Mouse (Mus musculus): ENCODE measurements around the gene Pfn1. TPM values are rescaled to one million over a fixed set of nuclear protein-coding genes. Genes with fewer than 3 reads are reported as not detected.

The Pfn1 gene
- total RNA-seq (2012; rRNA removed): 474 and 732 TPM in 2 replicates

DNA sequence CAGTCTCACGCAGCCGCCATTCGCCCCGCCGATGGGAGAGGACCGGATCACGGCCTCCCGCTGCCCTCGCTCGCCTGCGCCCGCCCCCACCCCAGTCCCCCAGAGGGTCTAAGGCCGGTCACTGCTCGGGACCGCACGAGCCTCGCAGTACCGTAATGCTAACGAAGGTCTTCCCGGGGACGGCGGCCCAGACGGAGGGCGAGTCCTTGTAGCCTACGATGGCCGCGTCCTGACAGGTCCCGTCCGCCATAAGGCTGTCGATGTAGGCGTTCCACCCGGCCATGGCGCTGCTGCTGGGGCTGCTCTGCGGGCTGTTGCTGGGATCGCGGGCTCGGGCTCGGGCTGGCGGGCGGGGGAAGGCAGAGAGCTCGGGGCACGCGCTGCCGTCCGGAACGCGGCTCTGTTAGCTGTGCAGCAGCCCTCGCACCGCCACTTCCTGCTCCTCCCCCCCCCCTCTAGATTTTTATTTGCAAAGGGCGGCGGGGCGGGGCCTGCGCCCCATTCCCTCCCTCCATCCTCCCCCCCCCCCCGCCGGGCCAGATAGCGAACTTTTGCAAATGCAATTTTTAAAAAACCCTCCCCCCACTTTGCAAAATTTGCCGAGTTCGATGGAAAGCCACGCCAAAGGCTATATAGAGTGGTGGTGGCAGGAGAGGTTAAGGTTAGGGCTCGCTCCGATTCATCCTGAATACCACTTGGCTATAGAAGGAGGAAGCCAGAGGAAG is at the start of gene Pfn1:
Gene Pfn1 (minus strand): TSS at position 447 of the 725 bp plus-strand sequence.
- H3K4me1 ChIP-seq (ENCODE audit: control insufficient read depth in 2 of 2, insufficient read depth in 2 of 2, low read length in 2 of 2, poor library complexity in 1 of 2): peaks cover 8 to 23% of the 10 kb centered on the region in 2 experiments; a peak in 3 of 4 replicates
- in situ Hi-C loops (cut with MboI; ENCODE audit: low sequenced_read_pairs in 2 of 2, unreplicated experiment in 2 of 2): no loop called here
- peak; percentile 47 for DNase-seq (ENCODE audit: low read depth, low spot score)

DNA sequence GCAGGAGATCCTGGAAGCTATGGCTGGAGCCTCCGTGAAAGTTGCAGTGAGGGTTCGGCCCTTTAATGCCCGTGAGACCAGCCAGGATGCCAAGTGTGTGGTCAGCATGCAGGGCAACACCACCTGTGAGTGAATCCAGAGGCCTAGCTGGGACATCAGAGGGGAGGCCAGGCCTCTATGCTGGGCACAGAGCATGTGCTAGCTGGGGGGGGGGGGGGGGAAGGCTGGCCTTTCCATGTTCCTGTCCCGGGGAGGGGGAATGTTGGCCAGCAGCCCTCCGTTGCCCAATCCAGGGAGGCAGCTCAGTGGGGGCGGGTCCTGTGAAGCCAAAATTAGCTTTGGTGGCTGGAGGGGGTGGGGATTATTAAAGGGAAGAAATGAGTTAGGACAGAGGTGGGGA is 48.3 kb upstream of the Pfn1 start:
- Histone ChIP-seq H3K4me3 (ENCODE audit: insufficient read depth in 1 of 2, low read depth in 1 of 2, low read length in 2 of 2, poor library complexity in 1 of 2, severe bottlenecking in 1 of 2) (no peak overlapping the region), H3K9ac (ENCODE audit: insufficient read depth, low read depth, low read length, poor library complexity, severe bottlenecking) (no peak overlapping the region), H3K27ac (ENCODE audit: insufficient read depth, low read depth, low read length, poor library complexity, severe bottlenecking) (no peak overlapping the region), H3K36me3 (ENCODE audit: control insufficient read depth, insufficient read depth, low read length, poor library complexity, severe bottlenecking) (peaks cover 32% of the 10 kb centered on the region), H3K9me3 (ENCODE audit: control insufficient read depth, insufficient read depth, low read depth, low read length) (no peaks in the 10 kb centered on the region), H3K4me1 (ENCODE audit: control insufficient read depth in 2 of 2, insufficient read depth in 2 of 2, low read length in 2 of 2, poor library complexity in 1 of 2) (peaks cover 0 to 14% of the 10 kb centered on the region in 2 experiments; a peak in 2 of 4 replicates)
- TF ChIP-seq MAFK (IDR thresholded peaks at IDR 0.05; ENCODE audit: insufficient read depth, low read depth, low read length) (no peak), ZC3H11A (IDR thresholded peaks at IDR 0.05; ENCODE audit: borderline replicate concordance, low read depth, low read length) (no peak)
- no peak for DNase-seq (ENCODE audit: low read depth, low spot score)
- in situ Hi-C loops (cut with MboI; ENCODE audit: low sequenced_read_pairs in 2 of 2, unreplicated experiment in 2 of 2): no loop called here

More for the DNA sequence above, at the start of gene Pfn1:
- no peak for TF ChIP-seq ZC3H11A (IDR thresholded peaks at IDR 0.05; ENCODE audit: borderline replicate concordance, low read depth, low read length)
- TF ChIP-seq CHD2 (IDR thresholded peaks at IDR 0.05; ENCODE audit: low read depth, low read length): no peak
- no peak for TF ChIP-seq MAFK (IDR thresholded peaks at IDR 0.05; ENCODE audit: insufficient read depth, low read depth, low read length)
- no peak for TF ChIP-seq ZNF384 (IDR thresholded peaks at IDR 0.05; ENCODE audit: low read depth, low read length)
- no peak for TF ChIP-seq HCFC1 (IDR thresholded peaks at IDR 0.05; ENCODE audit: borderline replicate concordance, insufficient read depth, low read length)
- Histone ChIP-seq H3K27ac (ENCODE audit: insufficient read depth, low read depth, low read length, poor library complexity, severe bottlenecking) (peak within 1 kb of the TSS; percentile 98), H3K36me3 (ENCODE audit: control insufficient read depth, insufficient read depth, low read length, poor library complexity, severe bottlenecking) (peaks cover 40% of the 10 kb centered on the region), H3K9me3 (ENCODE audit: control insufficient read depth, insufficient read depth, low read depth, low read length) (no peaks in the 10 kb centered on the region), H3K4me3 (ENCODE audit: insufficient read depth in 1 of 2, low read depth in 1 of 2, low read length in 2 of 2, poor library complexity in 1 of 2, severe bottlenecking in 1 of 2) (peak within 1 kb of the TSS; percentile 89 to 98), H3K9ac (ENCODE audit: insufficient read depth, low read depth, low read length, poor library complexity, severe bottlenecking) (peak within 1 kb of the TSS; percentile 99)

DNA sequence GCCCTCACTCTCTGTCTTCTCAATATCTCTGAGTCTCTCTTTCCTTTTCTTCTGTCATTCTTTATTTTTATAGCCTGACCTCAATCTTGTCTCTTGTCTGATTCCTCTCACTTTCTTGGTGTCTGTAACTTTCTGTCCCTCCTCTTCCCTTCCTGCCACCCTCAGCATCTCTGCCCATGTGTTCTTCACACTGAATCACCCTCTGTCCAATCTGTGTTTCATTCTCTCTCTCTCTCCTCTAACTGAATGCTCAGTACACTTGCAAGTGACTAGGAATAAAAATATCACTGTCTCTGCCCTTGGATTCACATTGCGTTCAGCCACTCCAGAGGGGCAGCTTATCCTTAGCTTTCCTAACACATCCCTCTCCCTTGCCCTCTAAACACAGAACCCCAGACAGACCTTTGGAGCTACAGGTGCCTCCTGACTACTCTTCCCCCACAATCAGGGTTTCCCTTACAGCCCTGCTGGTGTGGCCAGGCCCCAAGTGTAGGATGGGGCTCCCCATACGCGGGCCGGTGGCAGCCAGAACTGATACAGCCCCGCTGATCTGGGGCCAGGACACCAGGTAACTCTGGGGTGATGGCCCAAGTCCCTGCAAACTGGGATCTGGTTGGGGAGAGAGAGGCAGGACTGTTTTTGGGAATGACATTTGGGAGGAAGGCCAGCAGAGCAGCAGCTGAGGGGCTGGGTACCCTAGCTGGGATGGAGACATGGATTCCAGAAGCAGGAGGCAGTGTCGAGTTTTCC is 47.7 kb upstream of the Pfn1 start:
- no peak for DNase-seq (ENCODE audit: low read depth, low spot score)
- H3K9me3 ChIP-seq (ENCODE audit: control insufficient read depth, insufficient read depth, low read depth, low read length): no peaks in the 10 kb centered on the region
- peaks cover 0 to 14% of the 10 kb centered on the region in 2 experiments; a peak in 2 of 4 replicates for H3K4me1 ChIP-seq (ENCODE audit: control insufficient read depth in 2 of 2, insufficient read depth in 2 of 2, low read length in 2 of 2, poor library complexity in 1 of 2)
- H3K9ac ChIP-seq (ENCODE audit: insufficient read depth, low read depth, low read length, poor library complexity, severe bottlenecking): no peak overlapping the region
- no peak overlapping the region for H3K4me3 ChIP-seq (ENCODE audit: insufficient read depth in 1 of 2, low read depth in 1 of 2, low read length in 2 of 2, poor library complexity in 1 of 2, severe bottlenecking in 1 of 2)
- no peak overlapping the region for H3K27ac ChIP-seq (ENCODE audit: insufficient read depth, low read depth, low read length, poor library complexity, severe bottlenecking)
- peaks cover 30% of the 10 kb centered on the region for H3K36me3 ChIP-seq (ENCODE audit: control insufficient read depth, insufficient read depth, low read length, poor library complexity, severe bottlenecking)
- no peak for TF ChIP-seq ZC3H11A (IDR thresholded peaks at IDR 0.05; ENCODE audit: borderline replicate concordance, low read depth, low read length)
- no peak for TF ChIP-seq ZNF384 (IDR thresholded peaks at IDR 0.05; ENCODE audit: low read depth, low read length)
- TF ChIP-seq CHD2 (IDR thresholded peaks at IDR 0.05; ENCODE audit: low read depth, low read length): no peak
- TF ChIP-seq HCFC1 (IDR thresholded peaks at IDR 0.05; ENCODE audit: borderline replicate concordance, insufficient read depth, low read length): no peak
- no peak for TF ChIP-seq MAFK (IDR thresholded peaks at IDR 0.05; ENCODE audit: insufficient read depth, low read depth, low read length)
- in situ Hi-C loops (cut with MboI; ENCODE audit: low sequenced_read_pairs in 2 of 2, unreplicated experiment in 2 of 2): no loop called here

DNA sequence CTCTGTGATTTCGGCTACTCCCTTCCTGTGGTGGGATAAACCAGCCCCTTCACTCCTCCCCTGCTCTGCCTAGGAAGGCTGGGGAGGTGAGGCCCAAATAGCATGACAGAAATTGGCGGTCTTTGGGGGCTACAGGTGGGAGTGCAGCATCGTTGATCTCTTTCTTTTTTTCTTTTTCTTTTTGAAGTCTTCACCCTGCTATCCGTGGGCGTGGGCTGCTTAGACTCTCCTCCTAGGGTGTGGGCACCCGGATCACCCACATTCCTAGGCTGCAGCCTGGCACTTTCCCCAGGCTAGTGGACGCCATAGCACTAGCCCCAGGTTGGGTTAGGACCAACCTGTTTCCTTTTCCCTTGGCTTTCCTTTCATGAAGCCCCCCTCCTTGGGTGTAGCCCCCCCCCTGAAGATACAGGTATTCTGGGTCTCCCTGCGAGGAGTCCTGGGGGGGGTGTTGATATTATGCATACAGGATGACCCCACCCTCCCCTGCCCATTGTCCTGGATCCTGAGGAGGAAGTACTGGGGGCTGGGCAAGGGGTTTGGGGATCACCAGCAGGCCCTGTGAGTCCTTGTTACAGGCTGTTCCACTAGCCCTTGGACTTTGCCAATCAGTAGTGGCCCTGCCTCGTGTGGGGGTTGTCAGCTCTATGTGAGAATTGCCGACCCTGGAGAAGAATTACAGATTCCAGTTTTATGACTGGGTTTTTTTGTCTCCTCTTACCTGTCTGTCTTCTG is 46.9 kb upstream of the Pfn1 start:
- H3K4me3 ChIP-seq (ENCODE audit: insufficient read depth in 1 of 2, low read depth in 1 of 2, low read length in 2 of 2, poor library complexity in 1 of 2, severe bottlenecking in 1 of 2): peak overlapping the region; percentile 90 to 100
- no peak overlapping the region for H3K27ac ChIP-seq (ENCODE audit: insufficient read depth, low read depth, low read length, poor library complexity, severe bottlenecking)
- no peaks in the 10 kb centered on the region for H3K9me3 ChIP-seq (ENCODE audit: control insufficient read depth, insufficient read depth, low read depth, low read length)
- no peak for DNase-seq (ENCODE audit: low read depth, low spot score)
- peaks cover 0 to 14% of the 10 kb centered on the region in 2 experiments; a peak in 2 of 4 replicates for H3K4me1 ChIP-seq (ENCODE audit: control insufficient read depth in 2 of 2, insufficient read depth in 2 of 2, low read length in 2 of 2, poor library complexity in 1 of 2)
- in situ Hi-C loops (cut with MboI; ENCODE audit: low sequenced_read_pairs in 2 of 2, unreplicated experiment in 2 of 2): no loop called here
- H3K9ac ChIP-seq (ENCODE audit: insufficient read depth, low read depth, low read length, poor library complexity, severe bottlenecking): peak overlapping the region; percentile 89
- peaks cover 23% of the 10 kb centered on the region for H3K36me3 ChIP-seq (ENCODE audit: control insufficient read depth, insufficient read depth, low read length, poor library complexity, severe bottlenecking)
- TF ChIP-seq MAFK (IDR thresholded peaks at IDR 0.05; ENCODE audit: insufficient read depth, low read depth, low read length): no peak

Data from ES-E14 (cell line).